Mouse (Mus musculus): ENCODE measurements around the gene Ttyh2. TPM values are rescaled to one million over a fixed set of nuclear protein-coding genes. Genes with fewer than 3 reads are reported as not detected.

The Ttyh2 gene
- polyA plus RNA-seq, 1 experiment from 2014 or later, result 33.0 TPM

DNA sequence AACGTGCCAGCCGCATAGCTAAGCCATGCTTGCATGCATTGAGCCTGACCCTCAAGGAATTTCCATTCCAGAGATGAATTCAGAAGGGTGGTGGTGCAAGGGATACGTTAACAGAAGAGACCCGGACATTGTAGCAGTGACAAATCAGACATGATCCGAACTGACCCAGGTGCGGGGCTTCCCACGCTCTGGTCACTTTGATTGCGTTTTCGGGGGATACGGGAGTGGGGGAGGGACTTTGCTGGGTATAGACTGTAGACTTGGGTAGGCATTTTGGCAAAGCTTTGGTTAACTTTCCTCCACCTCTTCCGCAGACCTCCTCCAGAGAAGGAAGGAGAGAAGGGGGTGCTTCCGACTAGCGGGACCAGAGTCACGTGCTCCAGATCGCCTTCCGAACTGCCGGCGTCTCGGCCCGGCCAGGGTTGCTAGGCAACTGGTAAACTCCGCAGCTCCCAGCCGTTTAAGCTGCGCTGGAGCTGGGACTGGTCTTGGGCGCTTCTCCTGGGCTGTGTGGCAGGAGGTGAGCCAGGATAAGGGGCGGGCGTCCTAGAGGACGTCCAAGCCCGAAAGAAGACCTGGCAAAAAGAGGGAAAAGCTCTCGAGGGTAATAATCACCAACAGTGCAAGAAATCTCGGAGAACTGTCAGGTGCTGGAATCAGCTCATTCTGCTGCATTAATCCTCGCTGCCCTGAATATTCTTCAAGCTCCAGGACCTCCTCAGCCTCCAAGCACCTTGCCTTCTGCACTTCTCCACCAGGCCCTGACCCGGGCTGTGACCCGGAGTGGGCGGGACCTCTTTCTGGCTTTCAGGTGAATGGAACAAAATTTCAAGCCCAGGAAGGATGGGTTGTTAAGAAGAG lies 52.0 kb downstream of the Ttyh2 start, which contains the start of gene Dnaic2:
Gene Dnaic2, plus strand, starts transcription at position 444 of the 861 bp plus-strand sequence.
- ATAC-seq (ENCODE audit: low FRiP score), result peak; percentile 90
- Histone ChIP-seq H3K9ac (peak within 1 kb of the TSS; percentile 54), H3K4me3 (peak within 1 kb of the TSS; percentile 34), H3K27me3 (no peaks in the 10 kb centered on the region), H3K4me2 (peak within 1 kb of the TSS; percentile 65), H3K9me3 (no peaks in the 10 kb centered on the region), H3K4me1 (replicated peaks) (peaks cover 40% of the 10 kb centered on the region), H3K36me3 (no peaks in the 10 kb centered on the region), H3K27ac (peak within 1 kb of the TSS; percentile 60)
- WGBS, result 7% methylated on average over 34 of the region's 34 CpGs

DNA sequence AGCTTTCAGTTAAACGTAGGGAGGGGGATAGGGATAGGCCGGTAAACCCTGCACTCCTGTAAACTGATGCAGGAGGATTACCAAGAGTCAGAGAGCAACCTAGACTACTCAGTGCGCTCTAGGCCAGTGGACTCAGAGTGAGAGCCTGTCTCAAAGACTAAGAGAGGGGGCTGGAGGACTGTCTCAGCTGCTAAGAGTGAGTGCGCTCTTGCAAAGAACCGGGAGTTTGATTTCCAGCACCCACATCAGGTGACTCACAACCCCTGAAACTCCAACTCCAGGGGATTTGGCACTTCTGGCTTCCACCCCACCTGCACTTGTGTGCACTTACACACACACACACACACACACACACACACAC lies 52.6 kb downstream of the Ttyh2 start:
- ATAC-seq (ENCODE audit: low FRiP score), result no peak
- H3K9ac ChIP-seq, result peak overlapping the region; percentile 54; the same call in 1 of the 2 replicates
- no peaks in the 10 kb centered on the region for H3K27me3 ChIP-seq
- WGBS, result 27% methylated on average over 5 of the region's 5 CpGs
- H3K36me3 ChIP-seq, result no peaks in the 10 kb centered on the region
- H3K9me3 ChIP-seq, result no peaks in the 10 kb centered on the region
- peak overlapping the region; percentile 34 for H3K4me3 ChIP-seq
- H3K4me1 ChIP-seq (replicated peaks), result peaks cover 40% of the 10 kb centered on the region
- H3K4me2 ChIP-seq, result peak overlapping the region; percentile 65
- peak overlapping the region; percentile 60; the same call in 1 of the 2 replicates for H3K27ac ChIP-seq

DNA sequence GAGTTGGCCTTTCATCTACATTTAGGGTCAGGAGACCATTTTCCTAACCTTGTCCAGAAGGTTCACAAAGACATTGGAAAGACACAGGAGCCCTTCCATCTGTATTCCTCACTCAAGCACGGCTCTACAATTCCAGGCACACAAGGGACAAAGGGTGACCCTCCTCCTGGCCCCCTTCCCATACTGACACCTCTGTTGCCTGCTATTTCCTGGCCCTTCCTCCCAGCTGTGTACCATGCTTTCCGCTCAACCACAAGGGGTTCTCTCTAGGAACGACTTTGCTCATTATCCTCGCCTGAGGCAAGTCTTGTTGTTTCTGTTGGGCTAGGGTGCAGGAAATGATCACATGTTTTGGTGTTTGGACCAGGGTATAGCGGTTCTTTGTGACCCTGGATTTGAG lies 53.1 kb downstream of the Ttyh2 start:
- no peak for ATAC-seq (ENCODE audit: low FRiP score)
- 46% methylated on average over 5 of the region's 5 CpGs for WGBS
- Histone ChIP-seq H3K9ac (no peak overlapping the region), H3K27ac (peak overlapping the region; percentile 52; the same call in 1 of the 2 replicates), H3K27me3 (no peaks in the 10 kb centered on the region), H3K4me3 (no peak overlapping the region), H3K9me3 (no peaks in the 10 kb centered on the region), H3K4me1 (replicated peaks) (peaks cover 40% of the 10 kb centered on the region), H3K36me3 (no peaks in the 10 kb centered on the region), H3K4me2 (no peak overlapping the region)

DNA sequence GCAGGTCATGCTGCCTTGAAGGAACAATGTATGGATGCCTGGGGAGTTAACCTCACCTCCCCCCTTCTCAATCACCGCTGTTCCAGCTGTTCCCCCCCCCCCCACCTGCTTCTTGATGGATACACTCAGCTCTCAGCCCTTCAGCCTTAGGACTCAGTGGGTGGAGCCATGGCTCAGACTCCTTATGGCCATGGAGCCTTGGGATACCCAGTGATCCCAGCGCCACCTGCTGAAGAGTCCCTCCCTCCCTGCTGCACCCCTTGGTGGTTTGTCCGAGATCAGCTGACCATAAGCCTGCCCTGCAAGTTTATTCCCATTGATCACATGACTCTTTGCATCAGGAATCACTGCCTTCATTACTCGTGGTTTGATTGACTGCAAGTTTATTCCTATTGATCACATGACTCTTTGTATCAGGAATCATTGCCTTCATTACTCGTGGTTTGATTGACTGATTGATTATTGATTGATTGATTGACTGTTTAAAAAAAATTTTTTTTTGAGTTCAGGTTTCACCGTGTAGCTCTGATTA lies 54.7 kb downstream of the Ttyh2 start:
- no peak for ATAC-seq (ENCODE audit: low FRiP score)
- Histone ChIP-seq H3K4me3 (no peak overlapping the region), H3K9ac (no peak overlapping the region), H3K4me2 (no peak overlapping the region), H3K36me3 (no peaks in the 10 kb centered on the region), H3K9me3 (no peaks in the 10 kb centered on the region), H3K27me3 (no peaks in the 10 kb centered on the region), H3K4me1 (replicated peaks) (peaks cover 37% of the 10 kb centered on the region), H3K27ac (no peak overlapping the region)
- 56% methylated on average over 6 of the region's 6 CpGs for WGBS

DNA sequence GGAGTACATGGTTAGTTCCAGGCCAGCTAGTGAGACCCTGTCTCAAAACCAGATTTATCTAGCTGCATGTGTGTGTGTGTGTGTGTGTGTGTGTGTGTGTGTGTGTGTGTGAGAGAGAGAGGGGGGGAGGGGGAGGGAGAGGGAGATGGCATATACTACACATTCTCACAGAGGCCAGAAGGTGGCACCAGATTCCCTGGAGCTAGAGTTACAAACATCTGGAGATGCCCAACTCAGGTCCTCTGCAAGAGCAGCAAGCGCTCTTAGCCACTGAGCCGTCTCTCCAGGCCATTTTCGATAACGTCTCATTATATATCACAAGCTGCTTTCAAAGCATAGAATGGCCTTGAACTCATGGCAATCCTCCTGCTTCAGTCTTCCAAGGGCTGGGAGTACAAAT lies 56.5 kb downstream of the Ttyh2 start:
- ATAC-seq (ENCODE audit: low FRiP score), result no peak
- H3K27ac ChIP-seq, result no peak overlapping the region
- no peaks in the 10 kb centered on the region for H3K36me3 ChIP-seq
- no peak overlapping the region for H3K4me3 ChIP-seq
- H3K4me2 ChIP-seq, result no peak overlapping the region
- no peaks in the 10 kb centered on the region for H3K9me3 ChIP-seq
- H3K9ac ChIP-seq, result no peak overlapping the region
- H3K4me1 ChIP-seq (replicated peaks), result peaks cover 33% of the 10 kb centered on the region
- 92% methylated on average over 4 of the region's 4 CpGs for whole genome bisulfite sequencing
- no peaks in the 10 kb centered on the region for H3K27me3 ChIP-seq

DNA sequence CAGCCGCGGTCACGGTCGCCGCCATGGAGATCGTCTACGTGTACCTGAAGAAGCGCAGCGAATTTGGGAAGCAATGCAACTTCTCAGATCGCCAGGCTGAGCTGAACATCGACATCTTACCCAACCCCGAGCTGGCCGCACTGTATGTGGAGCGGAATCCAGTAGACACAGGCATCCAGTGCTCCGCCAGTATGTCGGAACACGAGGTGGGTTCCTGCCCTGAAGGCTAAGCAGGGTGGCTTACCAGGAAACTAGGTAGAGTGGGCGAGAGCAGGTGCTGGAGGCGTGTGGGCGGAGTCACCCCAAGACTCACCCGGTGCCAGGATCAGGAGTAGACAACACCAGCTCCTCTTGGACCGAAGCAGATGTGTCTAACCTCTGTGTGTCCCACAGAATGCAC lies 57.7 kb downstream of the Ttyh2 start:
- ATAC-seq (ENCODE audit: low FRiP score), result no peak
- no peak overlapping the region for H3K4me2 ChIP-seq
- WGBS, result 80% methylated on average over 22 of the region's 22 CpGs

DNA sequence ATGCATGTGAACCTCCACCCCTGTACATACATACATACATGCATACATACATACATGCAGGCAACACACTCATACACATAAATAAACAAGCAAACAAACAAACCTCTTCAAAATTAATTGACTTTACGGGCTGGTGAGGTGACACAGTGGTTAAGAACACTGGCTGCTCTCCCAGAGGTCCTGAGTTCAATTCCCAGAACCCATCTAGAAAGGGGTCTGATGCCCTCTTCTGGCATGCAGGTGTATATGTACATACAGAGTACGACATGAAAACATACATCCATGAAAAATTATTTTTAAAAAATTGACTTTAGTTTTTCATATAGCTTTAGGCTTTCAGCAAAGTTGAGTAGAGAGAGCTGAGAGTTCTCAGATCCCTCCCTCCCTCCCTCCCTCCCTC lies 60.9 kb downstream of the Ttyh2 start:
- H3K9me3 ChIP-seq, result no peaks in the 10 kb centered on the region
- peaks cover 9% of the 10 kb centered on the region for H3K4me1 ChIP-seq (replicated peaks)
- H3K4me3 ChIP-seq, result no peak overlapping the region
- H3K4me2 ChIP-seq, result no peak overlapping the region
- ATAC-seq (ENCODE audit: low FRiP score), result no peak
- 86% methylated on average over 2 of the region's 2 CpGs for WGBS
- no peak overlapping the region for H3K27ac ChIP-seq
- H3K36me3 ChIP-seq, result no peaks in the 10 kb centered on the region
- no peak overlapping the region for H3K9ac ChIP-seq
- peaks cover 11% of the 10 kb centered on the region; the same call in 1 of the 2 replicates for H3K27me3 ChIP-seq

More for the DNA sequence above, 57.7 kb downstream of the Ttyh2 start:
- Histone ChIP-seq H3K4me1 (replicated peaks) (peaks cover 21% of the 10 kb centered on the region), H3K36me3 (no peaks in the 10 kb centered on the region), H3K27me3 (no peaks in the 10 kb centered on the region), H3K4me3 (no peak overlapping the region), H3K27ac (no peak overlapping the region), H3K9ac (no peak overlapping the region), H3K9me3 (no peaks in the 10 kb centered on the region)

DNA sequence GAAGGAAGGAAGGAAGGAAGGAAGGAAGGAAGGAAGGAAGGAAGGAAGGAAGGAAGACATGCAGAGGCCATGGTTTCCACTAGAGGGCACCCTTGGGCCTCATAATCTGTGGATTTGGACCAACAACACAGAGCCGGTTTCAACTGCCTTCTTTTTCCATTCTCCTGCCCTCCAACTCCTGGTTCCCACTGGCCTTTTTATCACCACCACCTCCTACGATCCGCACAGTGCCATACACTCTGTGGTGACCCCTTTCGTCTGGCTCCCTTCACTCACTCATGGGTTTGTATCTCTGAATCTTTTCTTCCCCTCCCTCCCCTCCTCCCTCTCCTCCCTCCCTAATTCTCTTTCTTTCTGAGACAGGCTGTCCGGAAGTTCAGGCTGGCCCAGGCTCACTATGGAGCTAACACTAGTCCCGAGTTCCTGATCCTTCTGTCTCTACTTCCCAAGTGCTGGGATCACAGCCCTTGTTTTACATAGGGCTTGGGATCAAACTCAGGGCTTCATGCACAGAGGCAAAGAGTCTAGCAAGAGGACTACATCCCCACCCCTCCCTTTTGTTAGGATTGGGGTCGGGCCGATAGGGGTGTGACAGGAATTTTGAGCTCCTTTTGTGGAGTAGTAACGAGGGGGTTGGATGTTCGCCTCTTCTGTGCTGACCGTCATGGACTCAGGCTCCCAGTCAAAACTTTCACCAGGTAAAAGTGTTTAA lies 61.8 kb downstream of the Ttyh2 start:
- H3K4me1 ChIP-seq (replicated peaks), result peaks cover 17% of the 10 kb centered on the region
- no peaks in the 10 kb centered on the region for H3K9me3 ChIP-seq
- no peaks in the 10 kb centered on the region for H3K36me3 ChIP-seq
- H3K9ac ChIP-seq, result no peak overlapping the region
- no peak overlapping the region for H3K4me3 ChIP-seq
- no peak for ATAC-seq (ENCODE audit: low FRiP score)
- no peak overlapping the region for H3K27ac ChIP-seq
- 25% methylated on average over 11 of the region's 11 CpGs for WGBS
- H3K27me3 ChIP-seq, result peaks cover 13% of the 10 kb centered on the region; the same call in 1 of the 2 replicates
- H3K4me2 ChIP-seq, result no peak overlapping the region

DNA sequence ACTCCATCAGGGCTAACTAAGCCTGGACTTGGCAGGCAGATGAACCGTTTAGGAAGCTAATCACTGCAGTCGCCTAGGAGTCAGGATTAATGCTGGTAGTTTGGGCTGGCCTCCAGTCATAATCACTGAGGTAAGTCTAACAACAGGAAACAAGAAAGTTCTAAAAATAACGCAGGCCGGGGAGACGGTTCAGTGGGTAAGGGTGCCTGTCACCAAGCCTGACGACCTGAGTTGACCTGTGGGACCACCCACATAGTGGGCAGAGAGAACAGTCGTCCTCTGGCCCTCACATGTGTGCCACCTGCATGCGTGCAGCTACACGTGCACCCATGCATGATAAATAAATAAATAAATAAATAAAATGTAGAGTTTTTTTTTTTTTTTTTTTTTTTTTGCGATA lies 65.4 kb downstream of the Ttyh2 start:
- no peak overlapping the region for H3K4me3 ChIP-seq
- H3K27me3 ChIP-seq, result peaks cover 21% of the 10 kb centered on the region; the same call in 1 of the 2 replicates
- H3K36me3 ChIP-seq, result no peaks in the 10 kb centered on the region
- no peak overlapping the region for H3K9ac ChIP-seq
- H3K4me2 ChIP-seq, result no peak overlapping the region
- no peak overlapping the region for H3K27ac ChIP-seq
- H3K4me1 ChIP-seq (replicated peaks), result peaks cover 21% of the 10 kb centered on the region
- 31% methylated on average over 10 of the region's 10 CpGs for WGBS
- no peaks in the 10 kb centered on the region for H3K9me3 ChIP-seq
- no peak for ATAC-seq (ENCODE audit: low FRiP score)

DNA sequence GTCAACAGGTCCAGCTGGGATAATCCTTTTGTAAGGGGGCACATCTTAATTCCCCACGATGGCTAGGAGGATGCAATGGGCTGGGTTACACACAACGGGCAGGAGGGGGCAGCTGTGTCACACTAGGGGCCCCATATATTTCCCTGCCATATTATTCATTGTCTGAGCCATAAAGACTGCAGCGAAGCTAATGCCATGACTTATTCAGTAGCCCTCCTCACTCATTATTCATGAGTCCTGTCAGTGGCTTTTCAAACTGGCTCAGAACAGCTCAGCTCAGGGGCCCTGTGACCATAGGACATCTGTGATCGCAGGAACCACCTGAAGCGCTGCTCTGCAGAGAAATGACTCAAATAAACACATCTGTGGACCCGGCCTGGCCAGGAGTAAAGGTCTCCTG lies 66.2 kb downstream of the Ttyh2 start:
- Histone ChIP-seq H3K9ac (no peak overlapping the region), H3K27ac (no peak overlapping the region), H3K9me3 (no peaks in the 10 kb centered on the region), H3K4me2 (no peak overlapping the region), H3K4me3 (no peak overlapping the region), H3K27me3 (peaks cover 21% of the 10 kb centered on the region; the same call in 1 of the 2 replicates), H3K36me3 (no peaks in the 10 kb centered on the region), H3K4me1 (replicated peaks) (peaks cover 21% of the 10 kb centered on the region)
- WGBS, result 10% methylated on average over 6 of the region's 6 CpGs
- no peak for ATAC-seq (ENCODE audit: low FRiP score)

DNA sequence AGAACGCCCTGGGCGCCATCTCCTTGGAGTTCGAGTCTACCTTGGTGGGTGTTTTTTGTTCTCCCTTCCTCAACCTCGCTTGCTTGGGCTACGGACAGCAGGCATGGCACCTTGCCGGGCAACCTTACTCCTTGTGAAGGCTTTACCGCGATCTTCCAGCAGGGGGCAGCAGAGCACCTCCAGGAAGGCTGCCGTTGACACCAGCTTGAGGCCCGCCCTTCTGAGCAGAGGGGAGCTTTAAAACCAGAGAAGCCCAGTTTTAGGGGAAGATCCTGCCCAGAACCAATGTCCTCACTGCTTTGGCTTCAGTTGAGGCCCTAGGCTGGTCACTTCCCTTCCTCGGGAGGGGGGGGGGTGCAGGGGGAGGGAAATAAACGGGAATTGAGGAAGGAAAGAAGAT lies 69.9 kb downstream of the Ttyh2 start:
- H3K9ac ChIP-seq, result peak overlapping the region; percentile 53; the same call in 1 of the 2 replicates
- H3K36me3 ChIP-seq, result no peaks in the 10 kb centered on the region
- H3K4me3 ChIP-seq, result no peak overlapping the region
- WGBS, result 2% methylated on average over 12 of the region's 12 CpGs
- H3K4me2 ChIP-seq, result peak overlapping the region; percentile 48
- H3K9me3 ChIP-seq, result no peaks in the 10 kb centered on the region
- H3K27me3 ChIP-seq, result peaks cover 11% of the 10 kb centered on the region; the same call in 1 of the 2 replicates
- H3K27ac ChIP-seq, result no peak overlapping the region
- H3K4me1 ChIP-seq (replicated peaks), result peaks cover 21% of the 10 kb centered on the region
- ATAC-seq (ENCODE audit: low FRiP score), result 0 out of 2 replicates have a peak, but pooled peaks have one; percentile 57

DNA sequence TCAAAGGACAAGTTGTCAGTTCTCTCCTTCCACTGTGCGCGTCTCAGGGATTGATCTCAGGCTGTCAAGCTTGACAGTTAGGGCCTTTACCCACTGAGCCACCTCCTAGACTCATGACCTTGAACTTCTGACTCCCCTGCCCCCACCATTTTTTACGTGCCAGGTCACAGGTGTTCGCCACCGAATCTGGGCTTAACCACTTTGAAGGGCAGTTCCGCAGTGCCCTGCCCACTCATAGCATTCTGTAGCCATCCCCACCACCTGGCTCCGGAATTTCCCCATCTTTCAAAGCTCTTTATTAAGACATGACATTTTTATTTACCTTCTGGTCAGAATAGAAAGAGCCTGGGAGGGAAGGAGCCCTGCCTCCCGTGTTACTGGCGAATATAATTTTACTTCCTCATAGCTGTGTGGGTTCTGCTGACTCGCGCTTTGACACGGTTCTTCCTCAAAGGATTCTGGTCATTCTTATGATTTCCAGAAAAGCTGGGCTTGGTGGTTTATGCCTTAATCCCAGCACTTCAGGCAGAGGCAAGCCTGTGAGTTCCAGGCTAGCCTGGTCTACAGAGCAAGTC lies 72.4 kb downstream of the Ttyh2 start:
- H3K27me3 ChIP-seq, result peaks cover 8% of the 10 kb centered on the region; the same call in 1 of the 2 replicates
- WGBS, result 80% methylated on average over 12 of the region's 12 CpGs
- no peaks in the 10 kb centered on the region for H3K9me3 ChIP-seq
- H3K4me3 ChIP-seq, result no peak overlapping the region
- no peak overlapping the region for H3K27ac ChIP-seq
- no peak for ATAC-seq (ENCODE audit: low FRiP score)
- H3K4me1 ChIP-seq (replicated peaks), result peaks cover 4% of the 10 kb centered on the region; the same call in 1 of the 2 replicates
- H3K9ac ChIP-seq, result no peak overlapping the region
- H3K4me2 ChIP-seq, result no peak overlapping the region
- no peaks in the 10 kb centered on the region for H3K36me3 ChIP-seq

All from hindbrain, embryonic 13.5 days (tissue).